Mouse (Mus musculus) liver, embryonic 14.5 days (tissue): ENCODE measurements around the gene Ergic1. TPM values are rescaled to one million over a fixed set of nuclear protein-coding genes. Genes with fewer than 3 reads are reported as not detected.

Experiments used
- ATAC-seq: fragments of 200-750 bp; cut with Nextera tagmentation; 2 replicates; pipeline ENCODE4 v1.8.0; 2017; ENCODE audit warnings: moderate number of reproducible peaks, mild to moderate bottlenecking, moderate library complexity; ENCODE audit not compliant: insufficient read depth
- DNase-seq, 3 experiments: peaks; one replicate each; pipeline ENCODE4 v3.0.0-alpha.2; 2012 to 2013; ENCODE audit warnings: low read depth in 3 of 3, low spot score in 3 of 3
- H3K27ac ChIP-seq: fragments of 300-500 bp; sonication (generic); 2 replicates; pipeline ENCODE4 v1.5.1; 2014; ENCODE audit warnings: moderate library complexity, mild to moderate bottlenecking, control low read depth, inconsistent platforms
- H3K27me3 ChIP-seq: fragments of 300-500 bp; sonication (generic); 2 replicates; pipeline ENCODE4 v1.6.1; 2014; ENCODE audit warnings: mild to moderate bottlenecking, low read length, moderate library complexity; ENCODE audit not compliant: control insufficient read depth, insufficient read depth
- H3K36me3 ChIP-seq: fragments of 300-500 bp; sonication (generic); replicated peaks from 2 replicates; pipeline ENCODE4 v1.6.1; 2014; ENCODE audit warnings: low read depth; ENCODE audit not compliant: control insufficient read depth, insufficient read depth
- H3K4me1 ChIP-seq, 2 experiments: fragments of 200-500 bp in 1 of 2; fragments of 300-500 bp in 1 of 2; sonication (generic) in 1 of 2; replicated peaks; 2 replicates each; pipeline ENCODE4 v1.6.1; 2012 to 2014; ENCODE audit warnings: antibody characterized with exemption in 1 of 2, inconsistent platforms in 1 of 2, low read length in 1 of 2; ENCODE audit not compliant: control insufficient read depth in 2 of 2, insufficient read depth in 2 of 2
- H3K4me2 ChIP-seq: fragments of 300-500 bp; sonication (generic); 2 replicates; pipeline ENCODE4 v1.6.1; 2014; ENCODE audit warnings: low read depth, mild to moderate bottlenecking, control low read depth, moderate library complexity
- H3K4me3 ChIP-seq, 2 experiments: fragments of 200-500 bp in 1 of 2; fragments of 300-500 bp in 1 of 2; sonication (generic) in 1 of 2; 2 replicates each; pipeline ENCODE4 v1.5.1; 2012 to 2014; ENCODE audit warnings: low read depth in 2 of 2, low read length in 2 of 2, mild to moderate bottlenecking in 2 of 2, control low read depth in 1 of 2, inconsistent platforms in 1 of 2, moderate library complexity in 1 of 2; ENCODE audit not compliant: insufficient read depth in 1 of 2
- H3K9ac ChIP-seq: fragments of 300-500 bp; sonication (generic); replicated peaks from 2 replicates; pipeline ENCODE4 v1.6.1; 2014; ENCODE audit warnings: mild to moderate bottlenecking, control low read depth, moderate library complexity
- H3K9me3 ChIP-seq: fragments of 300-500 bp; sonication (generic); 2 replicates; pipeline ENCODE4 v1.6.1; 2016; ENCODE audit warnings: low read length, mixed read lengths; ENCODE audit not compliant: control insufficient read depth
- CTCF ChIP-seq: IDR thresholded peaks from 2 replicates; pipeline ENCODE4 v1.5.1; 2016; ENCODE audit warnings: antibody characterized with exemption, low read depth, control low read depth
- EP300 ChIP-seq: IDR thresholded peaks from 2 replicates; pipeline ENCODE4 v1.6.1; 2016; ENCODE audit warnings: antibody characterized with exemption, low read depth
- WGBS: fragments of 180-500 bp; shearing (Covaris S2); extraction: QIAGEN DNeasy Blood & Tissue Kit; methylation state at CpG from one replicate; pipeline ENCODE4 v1.1.7; 2014; ENCODE audit not compliant: insufficient replicate concordance; 5-methylcytosine and 5-hydroxymethylcytosine counted together
- polyA plus RNA-seq, 2 experiments: library from polyadenylated mRNA; depleted of rRNA in 1 of 2; stranded (reverse) in 1 of 2; unstranded in 1 of 2; fragments of >200 nt; fragmentation: Nextera tagmentation in 1 of 2; extraction: Ambion mirVana in 1 of 2; gene quantifications; 2 replicates each; pipeline versions ENCODE4 v1.2.1 to v1.2.3; 2012 to 2014

Gene Ergic1
- polyA plus RNA-seq, 2 experiments, result 26.0 to 33.4 TPM

DNA sequence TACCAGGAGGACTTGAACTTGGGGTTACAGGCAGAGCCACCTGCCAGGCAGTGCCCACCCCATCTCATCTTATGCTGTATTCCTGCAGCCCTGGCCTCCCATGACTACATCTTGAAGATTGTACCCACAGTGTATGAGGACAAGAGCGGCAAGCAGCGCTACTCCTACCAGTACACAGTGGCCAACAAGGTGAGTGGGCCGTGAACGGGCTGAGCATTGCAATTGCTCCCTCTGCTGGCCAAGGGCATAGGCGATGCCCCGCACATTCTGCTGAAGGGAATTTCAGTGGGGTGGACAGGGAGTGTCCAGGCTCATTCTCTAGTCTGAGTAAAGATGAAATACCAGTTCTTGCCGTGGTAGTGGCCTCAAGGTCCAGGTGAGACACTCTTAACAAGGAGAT lies 77.4 kb downstream of the Ergic1 start:
- 21% methylated on average over 7 of the region's 7 CpGs for WGBS
- no peak overlapping the region for H3K9ac ChIP-seq

DNA sequence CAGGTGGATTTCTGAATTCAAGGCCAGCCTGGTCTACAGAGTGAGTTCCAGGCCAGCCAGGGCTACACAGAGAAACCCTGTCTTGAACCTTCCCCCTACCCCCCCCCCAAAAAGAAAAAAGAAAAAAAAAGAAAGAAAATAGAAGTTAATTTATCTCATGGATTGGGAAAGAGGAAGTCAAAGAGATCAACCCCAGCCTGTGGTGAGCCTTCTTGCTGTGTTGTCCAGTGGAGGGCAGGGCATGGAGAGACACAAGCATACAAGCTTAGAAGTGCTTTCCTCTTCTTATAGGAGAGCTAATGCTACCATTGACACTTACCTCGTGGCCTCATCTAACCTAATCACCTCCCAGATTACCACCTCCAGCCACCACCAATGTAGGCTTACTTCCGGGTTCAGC lies 78.5 kb downstream of the Ergic1 start:
- 65% methylated on average over 2 of the region's 2 CpGs for whole genome bisulfite sequencing
- Histone ChIP-seq H3K9me3 (no peaks in the 10 kb centered on the region), H3K27ac (no peak overlapping the region)

More for the DNA sequence above, 77.4 kb downstream of the Ergic1 start:
- no peak overlapping the region for H3K27ac ChIP-seq
- H3K4me3 ChIP-seq, result no peak overlapping the region
- no peak overlapping the region for H3K4me2 ChIP-seq
- H3K9me3 ChIP-seq, result no peaks in the 10 kb centered on the region
- TF ChIP-seq EP300 (no peak), CTCF (peak; percentile 100)
- H3K36me3 ChIP-seq, result no peaks in the 10 kb centered on the region; the same call in 1 of the 2 replicates
- H3K27me3 ChIP-seq, result no peaks in the 10 kb centered on the region
- DNase-seq (peak; percentile 30 to 38 (median 37)), ATAC-seq (peak; percentile 48)
- peaks cover 0 to 6% of the 10 kb centered on the region in 2 experiments; a peak in 1 of 4 replicates for H3K4me1 ChIP-seq

DNA sequence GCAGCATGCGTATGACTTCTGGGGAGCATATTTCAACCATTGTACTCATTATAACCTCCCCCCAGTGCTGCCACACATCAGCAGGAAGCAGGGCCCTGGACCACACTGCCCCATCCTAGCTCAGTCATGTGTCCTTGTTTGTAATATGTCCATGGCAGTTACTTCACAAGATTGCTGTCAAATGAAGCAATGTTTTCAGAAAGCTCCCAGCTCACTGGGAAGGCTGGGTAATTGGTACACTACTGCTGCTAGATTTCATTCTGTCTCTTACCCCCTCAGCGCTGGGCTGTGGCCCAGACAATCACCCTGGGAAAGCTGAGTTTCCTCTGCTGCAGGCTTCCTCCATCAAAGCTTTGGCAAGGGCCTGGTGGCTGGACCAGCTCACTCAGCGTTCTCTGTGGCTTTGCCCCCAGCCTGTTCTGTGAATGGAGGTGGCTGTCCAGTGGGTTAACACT lies 79.0 kb downstream of the Ergic1 start:
- no peaks in the 10 kb centered on the region for H3K9me3 ChIP-seq
- no peak overlapping the region for H3K4me3 ChIP-seq
- H3K9ac ChIP-seq, result no peak overlapping the region
- WGBS, result 72% methylated on average over 3 of the region's 3 CpGs
- no peak for ATAC-seq
- H3K4me1 ChIP-seq, result peaks cover 0 to 6% of the 10 kb centered on the region in 2 experiments; a peak in 1 of 4 replicates
- no peaks in the 10 kb centered on the region; the same call in 1 of the 2 replicates for H3K36me3 ChIP-seq
- H3K4me2 ChIP-seq, result no peak overlapping the region
- H3K27ac ChIP-seq, result no peak overlapping the region
- TF ChIP-seq EP300 (no peak), CTCF (no peak)
- no peak for DNase-seq
- H3K27me3 ChIP-seq, result no peaks in the 10 kb centered on the region

More for the DNA sequence above, 78.5 kb downstream of the Ergic1 start:
- ATAC-seq (no peak), DNase-seq (no peak)
- TF ChIP-seq EP300 (no peak), CTCF (no peak)
- Histone ChIP-seq H3K36me3 (no peaks in the 10 kb centered on the region; the same call in 1 of the 2 replicates), H3K4me3 (no peak overlapping the region), H3K4me1 (peaks cover 0 to 6% of the 10 kb centered on the region in 2 experiments; a peak in 1 of 4 replicates), H3K4me2 (no peak overlapping the region), H3K9ac (no peak overlapping the region), H3K27me3 (no peaks in the 10 kb centered on the region)

- TF ChIP-seq EP300 (no peak), CTCF (no peak)
- Histone ChIP-seq H3K9me3 (no peaks in the 10 kb centered on the region), H3K9ac (no peak overlapping the region), H3K36me3 (no peaks in the 10 kb centered on the region; the same call in 1 of the 2 replicates), H3K27me3 (no peaks in the 10 kb centered on the region), H3K27ac (no peak overlapping the region), H3K4me1 (no peaks in the 10 kb centered on the region), H3K4me3 (no peak overlapping the region), H3K4me2 (no peak overlapping the region)
- WGBS, result 85% methylated on average over 8 of the region's 8 CpGs
- no peak for DNase-seq
- no peak for ATAC-seq
Observed at GRCm38 (mm10) chr17:26643456-26643855, 82.2 kb downstream of the Ergic1 start.

- no peak overlapping the region for H3K9ac ChIP-seq
- H3K36me3 ChIP-seq, result no peaks in the 10 kb centered on the region; the same call in 1 of the 2 replicates
- ATAC-seq (no peak), DNase-seq (no peak)
- 84% methylated on average over 2 of the region's 2 CpGs for WGBS
- H3K4me1 ChIP-seq, result no peaks in the 10 kb centered on the region
- H3K4me3 ChIP-seq, result no peak overlapping the region
- no peak for TF ChIP-seq EP300
- H3K4me2 ChIP-seq, result no peak overlapping the region
- H3K27ac ChIP-seq, result no peak overlapping the region
- no peaks in the 10 kb centered on the region for H3K9me3 ChIP-seq
- no peaks in the 10 kb centered on the region for H3K27me3 ChIP-seq
Observed at GRCm38 (mm10) chr17:26643993-26644392, 82.7 kb downstream of the Ergic1 start.
